Comparison of ENCODE assay signal across 14 mouse cellular contexts in genomic region chr2:164882619-164883018, GRCm38 (mm10). TPM values are rescaled to one million over a fixed set of nuclear protein-coding genes. Genes with fewer than 3 reads are reported as not detected.
DNase-seq lines count a peak whose midpoint lies in the region; ATAC-seq and TF ChIP-seq lines count a peak whose summit lies in the region.
"Had no signal": no experiment of that assay in that cellular context is flagged by ENCODE, and none has a peak within 500 bp of the region (broad histone marks: within the 10 kb centered on the region; RNA-seq: fewer than 3 reads in every experiment).

No protein-coding gene starts in this region.

- no peak overlapping the region for H3K4me3 ChIP-seq in forebrain, embryonic 12.5 days (replicated peaks)
- no peak overlapping the region for H3K4me3 ChIP-seq in forebrain, embryonic 16.5 days (replicated peaks; ENCODE audit: low read length)
- no peak overlapping the region for H3K4me3 ChIP-seq in midbrain, embryonic 10.5 days
- no peak overlapping the region for H3K4me3 ChIP-seq in midbrain, embryonic 16.5 days (ENCODE audit: low read depth, low read length)
- no peak overlapping the region for H3K4me3 ChIP-seq in midbrain, embryonic 14.5 days (replicated peaks; ENCODE audit: low read depth, low read length)
- H3K4me3 ChIP-seq: intestine, embryonic 15.5 days; layer of hippocampus, adult 2 months had no signal

- peaks cover 24% of the 10 kb centered on the region for H3K4me1 ChIP-seq in forebrain, embryonic 12.5 days
- peaks cover 29% of the 10 kb centered on the region for H3K4me1 ChIP-seq in forebrain, embryonic 16.5 days (replicated peaks; ENCODE audit: control insufficient read depth, insufficient read depth, low read length)
- peaks cover 32% of the 10 kb centered on the region for H3K4me1 ChIP-seq in midbrain, embryonic 10.5 days
- peaks cover 19% of the 10 kb centered on the region for H3K4me1 ChIP-seq in midbrain, embryonic 16.5 days (ENCODE audit: control insufficient read depth, insufficient read depth, low read length)
- H3K4me1 ChIP-seq in midbrain, embryonic 14.5 days (ENCODE audit: control insufficient read depth, insufficient read depth, low read length) = peaks cover 16% of the 10 kb centered on the region

- peak overlapping the region; percentile 46; the same call in 1 of the 2 replicates for H3K27ac ChIP-seq in forebrain, embryonic 12.5 days
- H3K27ac ChIP-seq in forebrain, embryonic 16.5 days (ENCODE audit: low read length) = no peak overlapping the region
- H3K27ac ChIP-seq in midbrain, embryonic 10.5 days (replicated peaks) = peak overlapping the region; percentile 66
- H3K27ac ChIP-seq in midbrain, embryonic 16.5 days (ENCODE audit: low read length) = no peak overlapping the region
- H3K27ac ChIP-seq in midbrain, embryonic 14.5 days (replicated peaks; ENCODE audit: low read depth, low read length) = peak overlapping the region; percentile 52; the same call in 1 of the 2 replicates
- H3K27ac ChIP-seq: intestine, embryonic 15.5 days; layer of hippocampus, adult 2 months had no signal

- no peak for TF ChIP-seq POLR2A in brain, embryonic 14.5 days (IDR thresholded peaks at IDR 0.05; ENCODE audit: borderline replicate concordance, extremely low read depth, insufficient read depth, insufficient read length, poor library complexity, severe bottlenecking)

- H3K9ac ChIP-seq in forebrain, embryonic 12.5 days = no peak overlapping the region
- no peak overlapping the region for H3K9ac ChIP-seq in forebrain, embryonic 16.5 days (replicated peaks; ENCODE audit: low read depth, low read length)
- no peak overlapping the region for H3K9ac ChIP-seq in midbrain, embryonic 16.5 days (ENCODE audit: low read depth, low read length)
- no peak overlapping the region for H3K9ac ChIP-seq in midbrain, embryonic 14.5 days (replicated peaks; ENCODE audit: low read length)
- H3K9ac ChIP-seq: intestine, embryonic 15.5 days had no signal

- 39% methylated on average over 9 of the region's 9 CpGs for WGBS in forebrain, embryonic 12.5 days
- WGBS in forebrain, embryonic 16.5 days = 35% methylated on average over 9 of the region's 9 CpGs
- 47% methylated on average over 9 of the region's 9 CpGs for WGBS in midbrain, embryonic 10.5 days
- WGBS in midbrain, embryonic 16.5 days = 29% methylated on average over 9 of the region's 9 CpGs
- WGBS in midbrain, embryonic 14.5 days = 30% methylated on average over 9 of the region's 9 CpGs

- no peak for TF ChIP-seq CTCF in brain, embryonic 14.5 days (IDR thresholded peaks at IDR 0.05; ENCODE audit: borderline replicate concordance, extremely low read depth, insufficient read depth, insufficient read length)

- no peaks in the 10 kb centered on the region for H3K9me3 ChIP-seq in forebrain, embryonic 12.5 days
- H3K9me3 ChIP-seq in forebrain, embryonic 16.5 days (ENCODE audit: control insufficient read depth, low read length) = no peaks in the 10 kb centered on the region
- no peaks in the 10 kb centered on the region for H3K9me3 ChIP-seq in midbrain, embryonic 10.5 days (replicated peaks)
- no peaks in the 10 kb centered on the region for H3K9me3 ChIP-seq in midbrain, embryonic 16.5 days (replicated peaks; ENCODE audit: control insufficient read depth, low read length, poor library complexity, severe bottlenecking)
- no peaks in the 10 kb centered on the region for H3K9me3 ChIP-seq in midbrain, embryonic 14.5 days (ENCODE audit: control insufficient read depth, low read length)
- H3K9me3 ChIP-seq: intestine, embryonic 15.5 days had no signal

- peak; percentile 46 for DNase-seq in midbrain, embryonic 10.5 days (ENCODE audit: low spot score)
- peak; percentile 39 for DNase-seq in brain, embryonic 14.5 days (ENCODE audit: low read depth)
- DNase-seq in midbrain, embryonic 14.5 days = peak; percentile 34
- DNase-seq: gastrocnemius, postnatal 25 days; right cerebral cortex, postnatal 4 days had no signal

- H3K27me3 ChIP-seq in forebrain, embryonic 12.5 days = no peaks in the 10 kb centered on the region
- no peaks in the 10 kb centered on the region for H3K27me3 ChIP-seq in forebrain, embryonic 16.5 days (replicated peaks; ENCODE audit: control insufficient read depth, insufficient read depth, low read length)
- no peaks in the 10 kb centered on the region for H3K27me3 ChIP-seq in midbrain, embryonic 10.5 days (ENCODE audit: low read depth, poor library complexity, severe bottlenecking)
- no peaks in the 10 kb centered on the region for H3K27me3 ChIP-seq in midbrain, embryonic 16.5 days (ENCODE audit: control insufficient read depth, insufficient read depth, low read depth, low read length)
- H3K27me3 ChIP-seq in midbrain, embryonic 14.5 days (ENCODE audit: control insufficient read depth, insufficient read depth, low read length) = no peaks in the 10 kb centered on the region
- H3K27me3 ChIP-seq: intestine, embryonic 15.5 days; Patski had no signal

- peaks cover 44% of the 10 kb centered on the region for H3K36me3 ChIP-seq in forebrain, embryonic 12.5 days (replicated peaks)
- H3K36me3 ChIP-seq in forebrain, embryonic 16.5 days (ENCODE audit: control insufficient read depth, insufficient read depth) = peaks cover 26% of the 10 kb centered on the region
- H3K36me3 ChIP-seq in midbrain, embryonic 10.5 days = peaks cover 52% of the 10 kb centered on the region
- H3K36me3 ChIP-seq in midbrain, embryonic 16.5 days (ENCODE audit: control insufficient read depth, insufficient read depth, low read length) = peaks cover 32% of the 10 kb centered on the region
- peaks cover 46% of the 10 kb centered on the region for H3K36me3 ChIP-seq in midbrain, embryonic 14.5 days (ENCODE audit: control insufficient read depth, insufficient read depth, low read length)

- no peak for ATAC-seq in forebrain, embryonic 12.5 days (ENCODE audit: low FRiP score)
- ATAC-seq in forebrain, embryonic 16.5 days = no peak
- no peak for ATAC-seq in midbrain, embryonic 16.5 days
- no peak for ATAC-seq in midbrain, embryonic 14.5 days (ENCODE audit: low FRiP score, low TSS enrichment)
- no peak for ATAC-seq in erythroid progenitor cell, adult 5-6 weeks (replicated peaks; ENCODE audit: low FRiP score, poor library complexity, severe bottlenecking)
- no peak for ATAC-seq in megakaryocyte progenitor cell, adult 5-6 weeks (replicated peaks; ENCODE audit: poor library complexity)
- ATAC-seq: intestine, embryonic 15.5 days; lung, postnatal 0 days; Patski had no signal

- no peak overlapping the region for H3K4me2 ChIP-seq in forebrain, embryonic 12.5 days
- no peak overlapping the region for H3K4me2 ChIP-seq in forebrain, embryonic 16.5 days (ENCODE audit: low read length)
- H3K4me2 ChIP-seq in midbrain, embryonic 16.5 days (ENCODE audit: low read length) = no peak overlapping the region
- no peak overlapping the region for H3K4me2 ChIP-seq in midbrain, embryonic 14.5 days (ENCODE audit: low read length)
- H3K4me2 ChIP-seq: intestine, embryonic 15.5 days had no signal

RNA-seq across cellular contexts. Expression of gene Pcif1, which starts 3.5 kb away (rescaled TPM):
- polyA plus RNA-seq in forebrain, embryonic 12.5 days (2016; fragmentation: Nextera tagmentation; extraction: Ambion mirVana) = 92.9 and 96.3 TPM in 2 replicates
- 79.3 and 93.7 TPM in 2 replicates for polyA plus RNA-seq in forebrain, embryonic 16.5 days (2015; fragmentation: Nextera tagmentation; extraction: Ambion mirVana)
- polyA plus RNA-seq in midbrain, embryonic 10.5 days (2016; fragmentation: Nextera tagmentation; extraction: Ambion mirVana) = 73.8 and 93.8 TPM in 2 replicates
- 78.9 and 85.6 TPM in 2 replicates for polyA plus RNA-seq in midbrain, embryonic 16.5 days (2015; fragmentation: Nextera tagmentation; extraction: Ambion mirVana)
- polyA plus RNA-seq in brain, embryonic 14.5 days (2012; rRNA removed) = 55.5 and 60.1 TPM in 2 replicates
- 92.8 and 99.5 TPM in 2 replicates for polyA plus RNA-seq in midbrain, embryonic 14.5 days (2014; fragmentation: Nextera tagmentation; extraction: Ambion mirVana)
- 57.7 and 71.3 TPM in 2 replicates for total RNA-seq in erythroid progenitor cell, adult 5-6 weeks (2015; ENCODE audit: low replicate concordance)
- 36.3 and 42.7 TPM in 2 replicates for total RNA-seq in erythroid progenitor cell, adult 5-6 weeks (2017; ENCODE audit: low replicate concordance)
- 34.1 and 36.3 TPM in 2 replicates for total RNA-seq in megakaryocyte progenitor cell, adult 5-6 weeks (2015)
- total RNA-seq in megakaryocyte progenitor cell, adult 5-6 weeks (2017) = 21.7 and 40.4 TPM in 2 replicates

RNA-seq across cellular contexts. Expression of gene Pltp, which starts 25.1 kb away (rescaled TPM):
- 39.0 and 40.4 TPM in 2 replicates for polyA plus RNA-seq in forebrain, embryonic 12.5 days (2016; fragmentation: Nextera tagmentation; extraction: Ambion mirVana)
- polyA plus RNA-seq in forebrain, embryonic 16.5 days (2015; fragmentation: Nextera tagmentation; extraction: Ambion mirVana) = 45.7 and 63.9 TPM in 2 replicates
- 67.9 and 86.2 TPM in 2 replicates for polyA plus RNA-seq in midbrain, embryonic 10.5 days (2016; fragmentation: Nextera tagmentation; extraction: Ambion mirVana)
- 83.9 and 84.4 TPM in 2 replicates for polyA plus RNA-seq in midbrain, embryonic 16.5 days (2015; fragmentation: Nextera tagmentation; extraction: Ambion mirVana)
- 62.2 and 109 TPM in 2 replicates for polyA plus RNA-seq in brain, embryonic 14.5 days (2012; rRNA removed)
- 29.8 and 91.1 TPM in 2 replicates for polyA plus RNA-seq in midbrain, embryonic 14.5 days (2014; fragmentation: Nextera tagmentation; extraction: Ambion mirVana)
- 1.3 and 5.0 TPM in 2 replicates for total RNA-seq in erythroid progenitor cell, adult 5-6 weeks (2015; ENCODE audit: low replicate concordance)
- 0.23 TPM in 1 of 2 replicates, not detected in the other for total RNA-seq in erythroid progenitor cell, adult 5-6 weeks (2017; ENCODE audit: low replicate concordance)
- 0.10 TPM in 1 of 2 replicates, not detected in the other for total RNA-seq in megakaryocyte progenitor cell, adult 5-6 weeks (2015)
- total RNA-seq in megakaryocyte progenitor cell, adult 5-6 weeks (2017) = not detected in 2 replicates

RNA-seq across cellular contexts. Expression of gene Zfp335, which starts 28.9 kb away (rescaled TPM):
- 18.3 and 19.1 TPM in 2 replicates for polyA plus RNA-seq in forebrain, embryonic 12.5 days (2016; fragmentation: Nextera tagmentation; extraction: Ambion mirVana)
- polyA plus RNA-seq in forebrain, embryonic 16.5 days (2015; fragmentation: Nextera tagmentation; extraction: Ambion mirVana) = 16.2 and 19.9 TPM in 2 replicates
- 14.1 and 17.1 TPM in 2 replicates for polyA plus RNA-seq in midbrain, embryonic 10.5 days (2016; fragmentation: Nextera tagmentation; extraction: Ambion mirVana)
- 16.2 and 16.9 TPM in 2 replicates for polyA plus RNA-seq in midbrain, embryonic 16.5 days (2015; fragmentation: Nextera tagmentation; extraction: Ambion mirVana)
- 43.2 and 47.0 TPM in 2 replicates for polyA plus RNA-seq in brain, embryonic 14.5 days (2012; rRNA removed)
- polyA plus RNA-seq in midbrain, embryonic 14.5 days (2014; fragmentation: Nextera tagmentation; extraction: Ambion mirVana) = 13.9 and 15.5 TPM in 2 replicates
- 25.2 and 25.6 TPM in 2 replicates for total RNA-seq in erythroid progenitor cell, adult 5-6 weeks (2015; ENCODE audit: low replicate concordance)
- total RNA-seq in erythroid progenitor cell, adult 5-6 weeks (2017; ENCODE audit: low replicate concordance) = 14.9 and 16.3 TPM in 2 replicates
- 10.4 and 11.3 TPM in 2 replicates for total RNA-seq in megakaryocyte progenitor cell, adult 5-6 weeks (2015)
- total RNA-seq in megakaryocyte progenitor cell, adult 5-6 weeks (2017) = 6.8 and 8.2 TPM in 2 replicates

RNA-seq across cellular contexts. Expression of gene Neurl2, which starts 49.4 kb away (rescaled TPM):
- 4.2 and 4.6 TPM in 2 replicates for polyA plus RNA-seq in forebrain, embryonic 12.5 days (2016; fragmentation: Nextera tagmentation; extraction: Ambion mirVana)
- 5.9 and 7.0 TPM in 2 replicates for polyA plus RNA-seq in forebrain, embryonic 16.5 days (2015; fragmentation: Nextera tagmentation; extraction: Ambion mirVana)
- 3.8 and 5.4 TPM in 2 replicates for polyA plus RNA-seq in midbrain, embryonic 10.5 days (2016; fragmentation: Nextera tagmentation; extraction: Ambion mirVana)
- polyA plus RNA-seq in midbrain, embryonic 16.5 days (2015; fragmentation: Nextera tagmentation; extraction: Ambion mirVana) = 5.4 and 7.0 TPM in 2 replicates
- polyA plus RNA-seq in brain, embryonic 14.5 days (2012; rRNA removed) = 5.1 and 7.0 TPM in 2 replicates
- polyA plus RNA-seq in midbrain, embryonic 14.5 days (2014; fragmentation: Nextera tagmentation; extraction: Ambion mirVana) = 5.1 and 6.9 TPM in 2 replicates
- total RNA-seq in erythroid progenitor cell, adult 5-6 weeks (2015; ENCODE audit: low replicate concordance) = not detected in 2 replicates
- 1.2 TPM in 1 of 2 replicates, not detected in the other for total RNA-seq in erythroid progenitor cell, adult 5-6 weeks (2017; ENCODE audit: low replicate concordance)
- 3.4 and 4.3 TPM in 2 replicates for total RNA-seq in megakaryocyte progenitor cell, adult 5-6 weeks (2015)
- total RNA-seq in megakaryocyte progenitor cell, adult 5-6 weeks (2017) = 0.57 and 1.9 TPM in 2 replicates

RNA-seq across cellular contexts. Expression of gene Ctsa, which starts 49.9 kb away (rescaled TPM):
- 85.8 and 88.3 TPM in 2 replicates for polyA plus RNA-seq in forebrain, embryonic 12.5 days (2016; fragmentation: Nextera tagmentation; extraction: Ambion mirVana)
- 98.9 and 102 TPM in 2 replicates for polyA plus RNA-seq in forebrain, embryonic 16.5 days (2015; fragmentation: Nextera tagmentation; extraction: Ambion mirVana)
- 85.7 and 98.2 TPM in 2 replicates for polyA plus RNA-seq in midbrain, embryonic 10.5 days (2016; fragmentation: Nextera tagmentation; extraction: Ambion mirVana)
- 95.4 and 95.6 TPM in 2 replicates for polyA plus RNA-seq in midbrain, embryonic 16.5 days (2015; fragmentation: Nextera tagmentation; extraction: Ambion mirVana)
- polyA plus RNA-seq in brain, embryonic 14.5 days (2012; rRNA removed) = 125 and 165 TPM in 2 replicates
- polyA plus RNA-seq in midbrain, embryonic 14.5 days (2014; fragmentation: Nextera tagmentation; extraction: Ambion mirVana) = 77.1 and 88.2 TPM in 2 replicates
- 34.0 and 35.3 TPM in 2 replicates for total RNA-seq in erythroid progenitor cell, adult 5-6 weeks (2015; ENCODE audit: low replicate concordance)
- total RNA-seq in erythroid progenitor cell, adult 5-6 weeks (2017; ENCODE audit: low replicate concordance) = 38.9 and 43.0 TPM in 2 replicates
- 69.5 and 69.8 TPM in 2 replicates for total RNA-seq in megakaryocyte progenitor cell, adult 5-6 weeks (2015)
- total RNA-seq in megakaryocyte progenitor cell, adult 5-6 weeks (2017) = 71.5 and 77.0 TPM in 2 replicates

Comparison
In these comparisons a context has a peak if more than half of its experiments do, and no peak if none do; other contexts are left out.
1. H3K27ac ChIP-seq: peak in forebrain, embryonic 12.5 days (single experiment), midbrain, embryonic 10.5 days (single experiment) and midbrain, embryonic 14.5 days (single experiment); none in forebrain, embryonic 16.5 days (single experiment) and midbrain, embryonic 16.5 days (single experiment).
2. Peak in every context shown above with its lines, with median percentiles within 50 percentile points of each other: DNase-seq.